In genomic region chr9:84499507-84499906, GRCm38 (mm10) we compare ENCODE assay signal across 28 mouse cellular contexts.
DNase-seq lines count a peak whose midpoint lies in the region; ATAC-seq lines count a peak whose summit lies in the region.
"Had no signal": no experiment of that assay in that cellular context is flagged by ENCODE, and none has a peak within 500 bp of the region (broad histone marks: within the 10 kb centered on the region; RNA-seq: fewer than 3 reads in every experiment).

No protein-coding gene starts in this region.

- no peak overlapping the region for H3K4me2 ChIP-seq in intestine, embryonic 15.5 days (replicated peaks)
- no peak overlapping the region for H3K4me2 ChIP-seq in forebrain, embryonic 12.5 days
- H3K4me2 ChIP-seq: heart, embryonic 13.5 days; hindbrain, embryonic 14.5 days had no signal

- 72% methylated on average over 2 of the region's 2 CpGs for WGBS in intestine, embryonic 15.5 days
- 92% methylated on average over 2 of the region's 2 CpGs for WGBS in forebrain, embryonic 12.5 days

- DNase-seq in 416B (ENCODE audit: low read depth) (peak; percentile 89), MN1 (ENCODE audit: low spot score) (peak; percentile 36)
- no peak for DNase-seq in frontal cortex, adult 2 months (ENCODE audit: extremely low spot score in 1 of 2, low spot score in 1 of 2)
- DNase-seq: adrenal gland, adult 2 months; adrenal gland, postnatal 14 days; cerebellum, adult 11-12 months; cerebellum, adult 8-10 months; cerebellum, postnatal 10 days; cerebellum, postnatal 36 days; forebrain, postnatal 0 days; gastrocnemius, postnatal 10 days; gastrocnemius, postnatal 36 days; heart, adult 18-20 months; heart, postnatal 14 days; heart, postnatal 4 days; kidney, adult 11 months had no signal

- no peak overlapping the region for H3K9ac ChIP-seq in intestine, embryonic 15.5 days
- H3K9ac ChIP-seq in forebrain, embryonic 12.5 days: no peak overlapping the region
- H3K9ac ChIP-seq: forebrain, postnatal 0 days; heart, embryonic 13.5 days; hindbrain, embryonic 14.5 days had no signal

- no peaks in the 10 kb centered on the region for H3K27me3 ChIP-seq in intestine, embryonic 15.5 days (replicated peaks)
- H3K27me3 ChIP-seq in forebrain, embryonic 12.5 days: no peaks in the 10 kb centered on the region
- H3K27me3 ChIP-seq: heart, embryonic 13.5 days; Patski had no signal

- no peaks in the 10 kb centered on the region for H3K9me3 ChIP-seq in intestine, embryonic 15.5 days
- H3K9me3 ChIP-seq in forebrain, embryonic 12.5 days: no peaks in the 10 kb centered on the region
- H3K9me3 ChIP-seq: forebrain, embryonic 10.5 days; heart, embryonic 13.5 days had no signal

- no peaks in the 10 kb centered on the region for H3K36me3 ChIP-seq in intestine, embryonic 15.5 days
- H3K36me3 ChIP-seq in forebrain, embryonic 12.5 days (replicated peaks): no peaks in the 10 kb centered on the region
- H3K36me3 ChIP-seq: forebrain, embryonic 10.5 days; heart, embryonic 13.5 days had no signal

- no peak overlapping the region for H3K27ac ChIP-seq in intestine, embryonic 15.5 days
- H3K27ac ChIP-seq in forebrain, embryonic 12.5 days: no peak overlapping the region
- H3K27ac ChIP-seq: forebrain, embryonic 10.5 days; heart, embryonic 13.5 days; hindbrain, embryonic 14.5 days; hindbrain, postnatal 0 days had no signal

- H3K4me3 ChIP-seq in intestine, embryonic 15.5 days (replicated peaks): no peak overlapping the region
- no peak overlapping the region for H3K4me3 ChIP-seq in forebrain, embryonic 12.5 days (replicated peaks)
- H3K4me3 ChIP-seq: forebrain, embryonic 10.5 days; heart, embryonic 13.5 days had no signal

- peak; percentile 85 for ATAC-seq in common myeloid progenitor, adult 5-6 weeks (replicated peaks; ENCODE audit: low read depth, poor library complexity, severe bottlenecking)
- ATAC-seq in megakaryocyte progenitor cell, adult 5-6 weeks (replicated peaks; ENCODE audit: poor library complexity): peak; percentile 99
- ATAC-seq in intestine, embryonic 15.5 days: no peak
- ATAC-seq in forebrain, embryonic 12.5 days (ENCODE audit: low FRiP score): no peak
- ATAC-seq: CD4-positive, CD25-positive, alpha-beta regulatory T cell, adult 4 months; forebrain, embryonic 14.5 days; forebrain, postnatal 0 days; hindbrain, postnatal 0 days; inflammation-experienced regulatory T-cells, adult 6 months; Patski had no signal

- no peaks in the 10 kb centered on the region for H3K4me1 ChIP-seq in intestine, embryonic 15.5 days (replicated peaks)
- H3K4me1 ChIP-seq in forebrain, embryonic 12.5 days: no peaks in the 10 kb centered on the region
- H3K4me1 ChIP-seq: forebrain, embryonic 10.5 days; heart, embryonic 13.5 days had no signal

Comparison
In these comparisons a context has a peak if more than half of its experiments do, and no peak if none do; other contexts are left out.
1. DNase-seq: peak in 416B (single experiment) and MN1 (single experiment); none in frontal cortex, adult 2 months (0 of 2).
2. ATAC-seq: peak in common myeloid progenitor, adult 5-6 weeks (single experiment) and megakaryocyte progenitor cell, adult 5-6 weeks (single experiment); none in intestine, embryonic 15.5 days (single experiment) and forebrain, embryonic 12.5 days (single experiment).